Mouse (Mus musculus): ENCODE results near the gene Tcf15. TPM values are rescaled to one million over a fixed set of nuclear protein-coding genes. Genes with fewer than 3 reads are reported as not detected.

Tcf15 gene
- polyA plus RNA-seq, 1 experiment = 2.9 TPM

- Histone ChIP-seq H3K27ac (ENCODE audit: insufficient read depth, low read depth, low read length) (no peak overlapping the region), H3K4me3 (ENCODE audit: insufficient read depth, low read depth, low read length) (no peak overlapping the region), H3K27me3 (replicated peaks; ENCODE audit: control insufficient read depth, insufficient read depth, low read length) (no peaks in the 10 kb centered on the region), H3K4me1 (ENCODE audit: control insufficient read depth, insufficient read depth, low read length) (no peaks in the 10 kb centered on the region), H3K36me3 (ENCODE audit: control insufficient read depth, insufficient read depth, low read length) (no peaks in the 10 kb centered on the region)
- WGBS = 57% methylated on average over 6 of the region's 6 CpGs
- DNase-seq = peak; percentile 74
- TF ChIP-seq CTCF (conservative IDR thresholded peaks at IDR 0.05; ENCODE audit: insufficient read depth, insufficient read length, low read depth, low read length) = no peak
- TF ChIP-seq POLR2A (IDR thresholded peaks at IDR 0.05; ENCODE audit: low read depth, low read length) = no peak
Measured at GRCm38 (mm10) chr2:152150373-152150772, 7.0 kb downstream of the Tcf15 start.

- DNase-seq = no peak
- WGBS = 34% methylated on average over 3 of the region's 3 CpGs
- Histone ChIP-seq H3K4me3 (ENCODE audit: insufficient read depth, low read depth, low read length) (no peak overlapping the region), H3K4me1 (ENCODE audit: control insufficient read depth, insufficient read depth, low read length) (no peaks in the 10 kb centered on the region), H3K27me3 (replicated peaks; ENCODE audit: control insufficient read depth, insufficient read depth, low read length) (no peaks in the 10 kb centered on the region), H3K27ac (ENCODE audit: insufficient read depth, low read depth, low read length) (no peak overlapping the region), H3K36me3 (ENCODE audit: control insufficient read depth, insufficient read depth, low read length) (no peaks in the 10 kb centered on the region)
- TF ChIP-seq CTCF (conservative IDR thresholded peaks at IDR 0.05; ENCODE audit: insufficient read depth, insufficient read length, low read depth, low read length) (no peak), POLR2A (IDR thresholded peaks at IDR 0.05; ENCODE audit: low read depth, low read length) (no peak)
Measured at GRCm38 (mm10) chr2:152153361-152153760, 10.0 kb downstream of the Tcf15 start.

DNA sequence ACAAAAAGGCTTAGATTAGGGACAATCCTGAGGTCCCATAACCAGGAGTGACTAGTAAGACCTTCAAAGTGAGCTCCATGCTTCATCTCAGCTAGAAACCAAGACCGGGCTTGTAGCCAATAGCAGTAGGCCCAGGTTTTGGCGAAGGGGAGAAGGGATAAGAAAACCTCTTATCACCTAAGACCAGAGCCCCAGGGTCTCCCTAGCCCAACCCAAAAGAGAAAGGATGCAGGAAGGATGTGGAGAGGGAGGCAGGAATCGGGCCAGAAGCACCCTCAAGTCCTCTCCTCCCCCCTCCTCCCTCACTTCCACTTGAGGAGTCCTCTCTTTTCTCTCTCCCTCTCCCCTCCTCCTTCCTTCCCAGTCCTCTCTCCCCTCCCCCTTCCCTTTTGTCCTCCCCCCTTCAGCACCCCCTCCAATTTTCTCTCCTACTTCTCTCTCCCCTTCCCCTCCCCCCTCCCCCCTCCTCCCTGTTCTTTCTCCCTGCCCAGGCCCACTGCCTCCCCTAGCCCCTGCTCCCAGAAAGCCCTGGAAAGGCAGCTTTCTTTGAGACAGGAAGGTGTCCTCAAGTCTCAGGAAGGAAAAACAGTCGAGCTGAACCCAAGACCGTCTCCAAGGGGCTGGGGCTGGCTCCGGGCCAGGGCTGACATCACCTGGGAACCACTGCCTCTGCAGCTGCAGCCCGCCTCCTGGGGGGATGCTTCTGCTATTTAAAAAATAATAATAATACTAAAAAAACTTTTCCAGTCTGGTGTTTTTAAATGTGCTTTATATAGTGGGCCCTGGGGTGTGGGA, 12.2 kb downstream of the Tcf15 start:
- no peaks in the 10 kb centered on the region; the same call in 1 of the 2 replicates for H3K27me3 ChIP-seq (replicated peaks; ENCODE audit: control insufficient read depth, insufficient read depth, low read length)
- no peak overlapping the region for H3K4me3 ChIP-seq (ENCODE audit: insufficient read depth, low read depth, low read length)
- TF ChIP-seq POLR2A (IDR thresholded peaks at IDR 0.05; ENCODE audit: low read depth, low read length) (no peak), CTCF (conservative IDR thresholded peaks at IDR 0.05; ENCODE audit: insufficient read depth, insufficient read length, low read depth, low read length) (no peak)
- no peak overlapping the region for H3K27ac ChIP-seq (ENCODE audit: insufficient read depth, low read depth, low read length)
- peak; percentile 76 for DNase-seq
- no peaks in the 10 kb centered on the region for H3K4me1 ChIP-seq (ENCODE audit: control insufficient read depth, insufficient read depth, low read length)
- WGBS = 47% methylated on average over 7 of the region's 7 CpGs
- no peaks in the 10 kb centered on the region for H3K36me3 ChIP-seq (ENCODE audit: control insufficient read depth, insufficient read depth, low read length)

GRCm38 (mm10) chr2:152156471-152156870, 13.1 kb downstream of the Tcf15 start:
- WGBS = 57% methylated on average over 6 of the region's 6 CpGs
- no peaks in the 10 kb centered on the region for H3K4me1 ChIP-seq (ENCODE audit: control insufficient read depth, insufficient read depth, low read length)
- no peak overlapping the region for H3K27ac ChIP-seq (ENCODE audit: insufficient read depth, low read depth, low read length)
- no peak for DNase-seq
- H3K36me3 ChIP-seq (ENCODE audit: control insufficient read depth, insufficient read depth, low read length) = no peaks in the 10 kb centered on the region
- H3K4me3 ChIP-seq (ENCODE audit: insufficient read depth, low read depth, low read length) = no peak overlapping the region
- no peaks in the 10 kb centered on the region; the same call in 1 of the 2 replicates for H3K27me3 ChIP-seq (replicated peaks; ENCODE audit: control insufficient read depth, insufficient read depth, low read length)
- TF ChIP-seq CTCF (conservative IDR thresholded peaks at IDR 0.05; ENCODE audit: insufficient read depth, insufficient read length, low read depth, low read length) = no peak
- no peak for TF ChIP-seq POLR2A (IDR thresholded peaks at IDR 0.05; ENCODE audit: low read depth, low read length)

GRCm38 (mm10) chr2:152159487-152159886, 16.1 kb downstream of the Tcf15 start:
- 89% methylated on average over 1 of the region's 1 CpGs for WGBS
- Histone ChIP-seq H3K36me3 (ENCODE audit: control insufficient read depth, insufficient read depth, low read length) (no peaks in the 10 kb centered on the region), H3K27me3 (replicated peaks; ENCODE audit: control insufficient read depth, insufficient read depth, low read length) (no peaks in the 10 kb centered on the region; the same call in 1 of the 2 replicates), H3K27ac (ENCODE audit: insufficient read depth, low read depth, low read length) (no peak overlapping the region), H3K4me1 (ENCODE audit: control insufficient read depth, insufficient read depth, low read length) (no peaks in the 10 kb centered on the region), H3K4me3 (ENCODE audit: insufficient read depth, low read depth, low read length) (no peak overlapping the region)
- TF ChIP-seq POLR2A (IDR thresholded peaks at IDR 0.05; ENCODE audit: low read depth, low read length) = no peak
- TF ChIP-seq CTCF (conservative IDR thresholded peaks at IDR 0.05; ENCODE audit: insufficient read depth, insufficient read length, low read depth, low read length) = no peak
- DNase-seq = no peak

- Histone ChIP-seq H3K27ac (ENCODE audit: insufficient read depth, low read depth, low read length) (no peak overlapping the region), H3K27me3 (replicated peaks; ENCODE audit: control insufficient read depth, insufficient read depth, low read length) (no peaks in the 10 kb centered on the region), H3K36me3 (ENCODE audit: control insufficient read depth, insufficient read depth, low read length) (no peaks in the 10 kb centered on the region), H3K4me1 (ENCODE audit: control insufficient read depth, insufficient read depth, low read length) (no peaks in the 10 kb centered on the region), H3K4me3 (ENCODE audit: insufficient read depth, low read depth, low read length) (no peak overlapping the region)
- no peak for DNase-seq
- TF ChIP-seq CTCF (conservative IDR thresholded peaks at IDR 0.05; ENCODE audit: insufficient read depth, insufficient read length, low read depth, low read length) = no peak
- no peak for TF ChIP-seq POLR2A (IDR thresholded peaks at IDR 0.05; ENCODE audit: low read depth, low read length)
- WGBS = 91% methylated on average over 6 of the region's 6 CpGs
Measured at GRCm38 (mm10) chr2:152166257-152166656, 22.9 kb downstream of the Tcf15 start.

DNA sequence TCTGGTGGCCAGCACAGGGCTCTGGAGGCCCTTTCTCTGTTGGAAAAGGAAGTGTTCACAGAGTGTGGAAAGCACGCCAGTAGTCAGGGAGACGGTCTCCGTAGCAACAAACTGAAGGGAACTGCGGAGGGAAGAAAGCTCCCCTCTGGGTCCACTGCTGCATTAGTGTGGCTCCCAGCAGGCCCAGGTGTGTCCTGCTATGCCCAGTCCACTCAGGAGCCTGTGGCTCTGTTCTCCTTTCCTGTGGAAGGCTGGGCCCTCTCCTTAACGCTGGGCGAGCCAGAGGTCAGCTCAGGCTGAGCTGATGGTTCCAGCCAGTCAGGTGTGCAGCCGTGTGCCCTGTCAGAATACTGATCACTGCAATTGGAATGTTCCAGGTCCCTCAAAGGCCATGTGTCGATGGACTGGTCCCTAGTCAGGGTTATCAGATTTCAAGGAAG, 24.5 kb downstream of the Tcf15 start:
- 35% methylated on average over 8 of the region's 8 CpGs for WGBS
- TF ChIP-seq POLR2A (IDR thresholded peaks at IDR 0.05; ENCODE audit: low read depth, low read length) = no peak
- no peak for TF ChIP-seq CTCF (conservative IDR thresholded peaks at IDR 0.05; ENCODE audit: insufficient read depth, insufficient read length, low read depth, low read length)
- Histone ChIP-seq H3K27me3 (replicated peaks; ENCODE audit: control insufficient read depth, insufficient read depth, low read length) (no peaks in the 10 kb centered on the region), H3K4me3 (ENCODE audit: insufficient read depth, low read depth, low read length) (no peak overlapping the region), H3K36me3 (ENCODE audit: control insufficient read depth, insufficient read depth, low read length) (no peaks in the 10 kb centered on the region), H3K27ac (ENCODE audit: insufficient read depth, low read depth, low read length) (no peak overlapping the region), H3K4me1 (ENCODE audit: control insufficient read depth, insufficient read depth, low read length) (no peaks in the 10 kb centered on the region)
- DNase-seq = peak; percentile 55
